Mouse (Mus musculus): ENCODE data around the gene I830077J02Rik.

GRCm38 (mm10) chr3:105880419-105880818 is 52.0 kb downstream of the I830077J02Rik start:
- TF ChIP-seq GATA1 (IDR thresholded peaks at IDR 0.05; ENCODE audit: low read length) (no peak), TAL1 (IDR thresholded peaks at IDR 0.05; ENCODE audit: low read length) (no peak)

Data from erythroblast, embryonic 14.5 days (primary cell).